ENCODE assay signal across 8 mouse cellular contexts in the genomic region with DNA sequence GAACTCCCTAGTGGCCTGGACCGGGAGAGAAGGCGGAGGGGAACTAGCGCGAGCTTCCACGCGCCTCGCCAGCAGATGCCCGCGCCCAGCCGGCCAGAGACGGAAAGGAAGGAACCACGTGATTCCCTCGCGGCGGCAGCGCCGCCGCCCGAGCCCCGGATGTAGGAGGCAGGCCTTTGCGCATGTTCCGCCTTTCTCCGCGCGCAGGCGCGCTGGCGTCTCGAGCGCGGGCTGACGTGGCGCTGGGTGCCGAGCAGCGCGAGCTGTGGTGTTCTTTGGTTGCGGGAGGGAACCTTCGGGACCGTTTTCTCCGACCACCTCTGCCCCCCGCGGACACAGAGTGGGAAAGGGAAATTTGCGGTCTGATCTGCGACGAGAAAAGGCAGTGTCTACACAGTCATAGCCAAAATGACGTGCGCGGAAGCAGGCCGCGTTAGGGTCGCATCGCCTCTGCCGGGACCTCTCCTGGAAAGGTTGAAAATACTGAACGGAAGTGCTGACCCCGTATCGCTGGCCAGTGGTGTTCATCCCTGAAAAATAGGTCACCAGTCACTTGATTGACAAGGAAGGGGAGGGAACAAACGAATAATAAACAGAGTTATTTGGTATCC. TPM values are rescaled to one million over a fixed set of nuclear protein-coding genes. Genes with fewer than 3 reads are reported as not detected.
DNase-seq lines count a peak whose midpoint lies in the region; ATAC-seq and TF ChIP-seq lines count a peak whose summit lies in the region.

A gene (minus strand): TSS at position 108 of the 611 bp plus-strand sequence.

- H3K27ac ChIP-seq in heart, embryonic 11.5 days (ENCODE audit: low read depth, low read length) = peak within 1 kb of the TSS; percentile 98
- H3K27ac ChIP-seq in kidney, embryonic 16.5 days (ENCODE audit: low read length) = peak within 1 kb of the TSS; percentile 100
- H3K27ac ChIP-seq in liver, adult 2 months (replicated peaks; ENCODE audit: insufficient read depth, low read depth, low read length) = peak within 1 kb of the TSS; percentile 86

- peak within 1 kb of the TSS; percentile 92 for H3ac ChIP-seq in myocyte (ENCODE audit: control insufficient read depth, insufficient read length)

- H3K4me2 ChIP-seq in heart, embryonic 11.5 days = peak within 1 kb of the TSS; percentile 75
- peak within 1 kb of the TSS; percentile 78 for H3K4me2 ChIP-seq in kidney, embryonic 16.5 days (replicated peaks; ENCODE audit: low read depth, low read length)
- peak within 1 kb of the TSS; percentile 97 for H3K4me2 ChIP-seq in myocyte (ENCODE audit: low read depth)

- no peaks in the 10 kb centered on the region for H3K9me3 ChIP-seq in heart, embryonic 11.5 days (replicated peaks; ENCODE audit: control insufficient read depth, low read length)
- H3K9me3 ChIP-seq in kidney, embryonic 16.5 days (ENCODE audit: low read length) = no peaks in the 10 kb centered on the region

- H3K79me2 ChIP-seq in liver, adult 2 months (ENCODE audit: control insufficient read depth, insufficient read depth, low read length) = peaks cover 15% of the 10 kb centered on the region
- H3K79me2 ChIP-seq in myocyte (ENCODE audit: control insufficient read depth, insufficient read depth) = peaks cover 48% of the 10 kb centered on the region

- no peaks in the 10 kb centered on the region for H3K36me3 ChIP-seq in heart, embryonic 11.5 days (ENCODE audit: control insufficient read depth, insufficient read depth, low read length)
- no peaks in the 10 kb centered on the region for H3K36me3 ChIP-seq in kidney, embryonic 16.5 days (ENCODE audit: insufficient read depth, low read length)
- no peaks in the 10 kb centered on the region for H3K36me3 ChIP-seq in liver, adult 2 months (ENCODE audit: control insufficient read depth, insufficient read depth, low read length)
- H3K36me3 ChIP-seq in myocyte (ENCODE audit: control insufficient read depth, insufficient read depth) = no peaks in the 10 kb centered on the region
- H3K36me3 ChIP-seq in splenic B cell, adult 2 months (ENCODE audit: control insufficient read depth, insufficient read depth, low read length, poor library complexity, severe bottlenecking) = no peaks in the 10 kb centered on the region

- H3K9ac ChIP-seq in heart, embryonic 11.5 days (ENCODE audit: low read depth, low read length) = peak within 1 kb of the TSS; percentile 100
- peak within 1 kb of the TSS; percentile 100 for H3K9ac ChIP-seq in kidney, embryonic 16.5 days (replicated peaks; ENCODE audit: low read length)
- H3K9ac ChIP-seq in liver, adult 2 months (ENCODE audit: low read depth, low read length) = peak within 1 kb of the TSS; percentile 92

- no peak for TF ChIP-seq CTCF in liver, adult 2 months (IDR thresholded peaks at IDR 0.05; ENCODE audit: low read depth, low read length)

- H3K27me3 ChIP-seq in heart, embryonic 11.5 days (ENCODE audit: control insufficient read depth, insufficient read depth, low read length) = no peaks in the 10 kb centered on the region
- no peaks in the 10 kb centered on the region for H3K27me3 ChIP-seq in kidney, embryonic 16.5 days (ENCODE audit: insufficient read depth, low read length)
- no peaks in the 10 kb centered on the region for H3K27me3 ChIP-seq in liver, adult 2 months (ENCODE audit: control insufficient read depth, insufficient read depth, low read length)
- no peaks in the 10 kb centered on the region for H3K27me3 ChIP-seq in myocyte (ENCODE audit: control insufficient read depth, insufficient read depth, insufficient read length)
- H3K27me3 ChIP-seq in splenic B cell, adult 2 months (ENCODE audit: control insufficient read depth, insufficient read depth, low read length, poor library complexity, severe bottlenecking) = no peaks in the 10 kb centered on the region; the same call in 1 of the 2 replicates

- peak within 1 kb of the TSS; percentile 99 for H3K4me3 ChIP-seq in heart, embryonic 11.5 days (ENCODE audit: low read depth, low read length)
- H3K4me3 ChIP-seq in kidney, embryonic 16.5 days (ENCODE audit: low read length) = peak within 1 kb of the TSS; percentile 99
- H3K4me3 ChIP-seq in liver, adult 2 months (ENCODE audit: insufficient read depth, low read depth, low read length) = peak within 1 kb of the TSS; percentile 64
- H3K4me3 ChIP-seq in myocyte = peak within 1 kb of the TSS; percentile 97

- WGBS in heart, embryonic 11.5 days (ENCODE audit: insufficient replicate concordance) = under 1% methylated on average over 56 of the region's 57 CpGs
- 0% methylated on average over 55 of the region's 57 CpGs for whole genome bisulfite sequencing in kidney, embryonic 16.5 days
- WGBS in liver, adult 2 months = under 1% methylated on average over 57 of the region's 57 CpGs

- TF ChIP-seq POLR2A in liver, adult 2 months (IDR thresholded peaks at IDR 0.05; ENCODE audit: extremely low read depth, insufficient read depth, low read length) = peak; percentile 96
- TF ChIP-seq POLR2A in myocyte (IDR thresholded peaks at IDR 0.05; ENCODE audit: insufficient read length, low read depth) = peak; percentile 98

- H3K4me1 ChIP-seq in heart, embryonic 11.5 days (ENCODE audit: control insufficient read depth, insufficient read depth, low read length) = peaks cover 11% of the 10 kb centered on the region
- H3K4me1 ChIP-seq in kidney, embryonic 16.5 days (ENCODE audit: insufficient read depth, low read length) = peaks cover 28% of the 10 kb centered on the region
- peaks cover 15% of the 10 kb centered on the region for H3K4me1 ChIP-seq in liver, adult 2 months (ENCODE audit: control insufficient read depth, insufficient read depth, low read length)

- peak; percentile 95 to 96 for DNase-seq in B cell, adult 2 months
- peak; percentile 97 for DNase-seq in brain, adult 2 months (ENCODE audit: low read depth, low spot score)
- DNase-seq in liver, adult 2 months (ENCODE audit: extremely low read depth, low read depth, low spot score) = peak; percentile 87
- DNase-seq in splenic B cell, adult 2 months (ENCODE audit: low read depth, low spot score) = peak; percentile 96

- ATAC-seq in erythroblast, adult 5-6 weeks (replicated peaks; ENCODE audit: low FRiP score, poor library complexity, severe bottlenecking) = peak; percentile 90
- peak; percentile 91 for ATAC-seq in heart, embryonic 11.5 days (replicated peaks; ENCODE audit: insufficient number of reproducible peaks, low FRiP score, low TSS enrichment)
- ATAC-seq in kidney, embryonic 16.5 days (ENCODE audit: low FRiP score, low TSS enrichment) = peak; percentile 97

TF ChIP-seq in myocyte, 11 proteins besides CTCF, POLR2A, EP300 and RAD21:
- peak; percentile 27 for TF ChIP-seq E2F4 (IDR thresholded peaks at IDR 0.05; ENCODE audit: insufficient read depth)
- peak; percentile 31 for TF ChIP-seq REST (IDR thresholded peaks at IDR 0.05; ENCODE audit: insufficient read depth, insufficient read length)
- peak; percentile 96 for TF ChIP-seq POLR2AphosphoS2 (IDR thresholded peaks at IDR 0.05; ENCODE audit: insufficient read length, low read depth)
- TF ChIP-seq CEBPB (IDR thresholded peaks at IDR 0.05; ENCODE audit: insufficient read depth, poor library complexity, severe bottlenecking) = no peak
- no peak for TF ChIP-seq SRF (IDR thresholded peaks at IDR 0.05; ENCODE audit: control insufficient read depth, insufficient read length, low read depth)
- peak in 1 of 3 experiments; percentile 16 for TF ChIP-seq MYOG (IDR thresholded peaks at IDR 0.05; ENCODE audit: control insufficient read depth in 1 of 3, insufficient read depth in 1 of 3, insufficient read length in 2 of 3, low read depth in 2 of 3)
- no peak for TF ChIP-seq TCF12 (IDR thresholded peaks at IDR 0.05; ENCODE audit: insufficient read depth, poor library complexity, severe bottlenecking)
- TF ChIP-seq USF1 (IDR thresholded peaks at IDR 0.05; ENCODE audit: low read depth) = peak; percentile 80
TF ChIP-seq in myocyte: peak in this region for 5.

RNA-seq across cellular contexts. Expression of the gene that starts here (rescaled TPM):
- total RNA-seq in erythroblast, adult 5-6 weeks (2015; ENCODE audit: low replicate concordance) = 63.8 and 94.0 TPM in 2 replicates
- 68.9 and 152 TPM in 2 replicates for total RNA-seq in erythroblast, adult 5-6 weeks (2017; ENCODE audit: low replicate concordance)
- polyA plus RNA-seq in heart, embryonic 11.5 days (2014; fragmentation: Nextera tagmentation; extraction: Ambion mirVana) = 136 and 149 TPM in 2 replicates
- 144 and 149 TPM in 2 replicates for polyA plus RNA-seq in kidney, embryonic 16.5 days (2015; fragmentation: Nextera tagmentation; extraction: Ambion mirVana)
- total RNA-seq in liver, adult 2 months (2014; rRNA removed) = 57.9 and 65.8 TPM in 2 replicates
- 16.5 and 17.7 TPM in 2 replicates for polyA plus RNA-seq in liver, adult 2 months (2012; rRNA removed)
- polyA plus RNA-seq in myocyte (2012; fragmentation: generic; extraction: Trizol) = 67.9 TPM

Comparison
In these comparisons a context has a peak if more than half of its experiments do, and no peak if none do; other contexts are left out.
1. Peak in every context shown above with its lines: DNase-seq, ATAC-seq, H3K4me3 ChIP-seq and H3K27ac ChIP-seq.